Mouse (Mus musculus) thymus, adult 2 months (tissue): ENCODE results near the gene Slc12a5.

Source experiments
- CTCF ChIP-seq: fragments of 200-500 bp; IDR thresholded peaks from 2 replicates; pipeline ENCODE4 v1.5.1; 2012; ENCODE audit warnings: mild to moderate bottlenecking, control low read depth, low read length, moderate library complexity, borderline replicate concordance; ENCODE audit not compliant: control insufficient read depth, poor library complexity, insufficient read depth; ENCODE audit errors: extremely low read depth
- POLR2A ChIP-seq: fragments of 200-500 bp; IDR thresholded peaks from 2 replicates; pipeline ENCODE4 v1.6.1; 2012; ENCODE audit warnings: mild to moderate bottlenecking, low read length, control low read depth, moderate library complexity; ENCODE audit not compliant: control insufficient read depth, poor library complexity, insufficient read depth; ENCODE audit errors: extremely low read depth

- TF ChIP-seq POLR2A (no peak), CTCF (no peak)
These were observed 3.8 kb downstream of the Slc12a5 start for GRCm38 (mm10) chr2:164964242-164964894.
